Mouse (Mus musculus) heart, adult 2 months (tissue): ENCODE data around the gene Spindoc. TPM values are rescaled to one million over a fixed set of nuclear protein-coding genes. Genes with fewer than 3 reads are reported as not detected.

ENCODE experiments used
- DNase-seq, 2 experiments: peaks; one replicate each; pipeline ENCODE4 v3.0.0; 2021
- H3K27ac ChIP-seq: fragments of 200-600 bp; 2 replicates; pipeline ENCODE4 v1.8.1; 2022
- H3K27me3 ChIP-seq: fragments of 200-500 bp; 2 replicates; pipeline ENCODE4 v1.6.1; 2012; ENCODE audit warnings: mild to moderate bottlenecking, low read length, inconsistent platforms, mixed read lengths; ENCODE audit not compliant: control insufficient read depth, insufficient read depth
- H3K36me3 ChIP-seq: fragments of 200-500 bp; 2 replicates; pipeline ENCODE4 v1.6.1; 2012; ENCODE audit warnings: low read length, inconsistent platforms; ENCODE audit not compliant: control insufficient read depth, insufficient read depth
- H3K4me1 ChIP-seq: fragments of 200-500 bp; 2 replicates; pipeline ENCODE4 v1.6.1; 2011; ENCODE audit warnings: low read length; ENCODE audit not compliant: control insufficient read depth, insufficient read depth
- H3K4me3 ChIP-seq: fragments of 200-600 bp; 2 replicates; pipeline ENCODE4 v1.8.1; 2022
- H3K79me2 ChIP-seq: fragments of 200-500 bp; replicated peaks from 2 replicates; pipeline ENCODE4 v1.6.1; 2012; ENCODE audit warnings: mild to moderate bottlenecking, inconsistent platforms, low read length, moderate library complexity, mixed read lengths; ENCODE audit not compliant: control insufficient read depth, insufficient read depth
- H3K9ac ChIP-seq: fragments of 200-500 bp; 2 replicates; pipeline ENCODE4 v1.6.1; 2012; ENCODE audit warnings: low read depth, mild to moderate bottlenecking, control low read depth, inconsistent platforms, low read length, mixed read lengths
- CTCF ChIP-seq: fragments of 200-600 bp; IDR thresholded peaks from 2 replicates; pipeline ENCODE4 v1.8.1; 2022; ENCODE audit warnings: antibody characterized with exemption, mild to moderate bottlenecking, moderate library complexity
- EP300 ChIP-seq: fragments of 200-500 bp; IDR thresholded peaks from 2 replicates; pipeline ENCODE4 v1.6.1; 2011; ENCODE audit warnings: low read depth, low read length, control low read depth; ENCODE audit not compliant: insufficient read depth
- POLR2A ChIP-seq: fragments of 200-500 bp; IDR thresholded peaks from 2 replicates; pipeline ENCODE4 v1.6.1; 2011; ENCODE audit warnings: mild to moderate bottlenecking, low read depth, low read length, control low read depth; ENCODE audit not compliant: insufficient read depth
- WGBS: fragments of 180-500 bp; shearing (Covaris S2); methylation state at CpG from one replicate; pipeline ENCODE4 v1.1.7; 2018; 5-methylcytosine and 5-hydroxymethylcytosine counted together
- intact Hi-C: fragments of 180-260 bp; cut with DNase I; formaldehyde crosslinking; loops from one replicate; pipeline ENCODE4 v1.15.1; 2025
- long read RNA-seq: library from polyadenylated mRNA; stranded (forward); transcript quantifications from one replicate; pipeline ENCODE4 v2.0.0, GENCODE M21; 2021
- polyA plus RNA-seq: library from polyadenylated mRNA; depleted of rRNA; stranded (reverse); fragments of >200 nt; gene quantifications from 2 replicates; pipeline ENCODE4 v1.2.3, GENCODE M21; 2012; rRNA removed
- total RNA-seq, 2 experiments: library from RNA; stranded (reverse); gene quantifications; 2 replicates each; pipeline ENCODE4 v1.2.3; 2021

Gene Spindoc
- total RNA-seq (10 to 100 TPM; 11.6 to 14.0 TPM), polyA plus RNA-seq (12.4 and 13.4 TPM in 2 replicates)
- long read RNA-seq, partial matches to known transcripts, result 1 of 5 reads
- long read RNA-seq, other reads (novel, unspliced or antisense), result 0 of 5 reads

DNA sequence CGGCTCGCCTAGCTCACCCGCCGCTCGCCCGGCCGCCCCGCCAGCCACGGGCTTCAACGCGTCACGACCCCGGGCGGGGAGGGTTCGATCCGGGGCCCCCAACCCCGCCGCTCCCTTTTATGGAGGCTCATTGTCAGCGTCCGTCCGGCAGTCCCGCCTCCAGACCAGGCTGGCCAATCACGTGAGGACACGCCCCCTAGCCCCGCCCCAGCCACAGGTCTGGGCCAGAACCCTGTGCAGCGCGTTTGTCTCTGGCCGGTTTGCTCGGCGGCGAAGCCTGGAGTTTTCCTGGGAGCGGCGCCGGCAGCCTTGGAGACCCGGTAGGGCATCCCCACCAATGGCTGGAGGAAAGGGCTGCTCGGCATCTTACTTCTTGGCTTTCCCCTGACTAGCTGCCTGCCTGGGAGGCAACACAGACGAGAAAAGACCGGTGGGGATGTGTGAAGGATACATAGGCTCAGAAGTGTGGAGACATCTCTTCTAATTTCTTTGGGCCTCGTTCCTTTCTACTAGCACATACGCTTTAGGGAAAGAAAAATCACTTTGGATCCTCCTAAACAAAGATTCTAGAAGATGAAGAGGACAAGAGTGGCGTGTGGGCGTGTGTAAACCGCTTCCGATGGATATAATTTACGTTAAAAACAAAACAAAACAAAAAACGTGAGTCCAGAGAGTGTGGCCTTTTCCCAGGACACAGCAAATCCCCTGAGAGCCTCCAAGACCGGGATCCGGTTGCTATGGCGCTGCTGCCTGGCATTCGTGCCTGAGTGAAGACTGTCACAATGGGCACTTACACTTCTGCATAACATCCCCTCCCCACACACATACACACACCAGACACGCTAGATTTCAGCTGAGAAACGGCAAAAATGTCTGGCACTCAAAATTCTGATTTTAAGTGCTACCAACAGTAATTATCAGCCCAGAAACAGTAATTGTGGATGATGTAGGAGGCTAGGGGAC, at the start of gene Spindoc:
Gene Spindoc, minus strand, starts transcription at position 92 of the 963 bp plus-strand sequence.
- peak; percentile 98 to 100 for DNase-seq
- intact Hi-C loops, result loop anchor here (1.0 to 2.0 kb wide), 2 partner anchors 33 to 40 kb away; no protein-coding TSS in a partner anchor

DNA sequence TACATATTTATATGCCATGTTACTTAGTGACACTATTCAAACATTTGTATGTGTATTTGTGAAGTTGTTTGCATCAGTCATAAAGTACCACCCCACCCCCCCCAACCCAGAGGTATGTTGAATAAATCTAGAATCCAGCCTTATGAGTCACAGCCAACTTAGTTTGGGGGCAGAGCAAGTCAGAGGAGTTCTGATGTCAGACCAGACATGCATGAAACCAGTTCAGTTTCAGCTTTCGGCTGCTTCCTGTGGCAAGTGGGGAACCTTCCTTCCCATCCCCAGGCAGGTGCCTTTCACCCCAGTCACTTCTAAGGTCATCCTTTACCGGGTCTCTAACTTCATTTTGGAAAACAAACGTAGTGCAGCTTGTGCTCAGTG, 42.6 kb upstream of the Spindoc start:
- H3K79me2 ChIP-seq, result no peaks in the 10 kb centered on the region
- H3K36me3 ChIP-seq, result peaks cover 2% of the 10 kb centered on the region
- H3K9ac ChIP-seq, result no peak overlapping the region
- peaks cover 4% of the 10 kb centered on the region for H3K4me1 ChIP-seq
- H3K4me3 ChIP-seq, result no peak overlapping the region
- no peak overlapping the region for H3K27ac ChIP-seq
- no peak for DNase-seq
- TF ChIP-seq CTCF (no peak), POLR2A (no peak), EP300 (no peak)
- intact Hi-C loops, result no loop called here
- H3K27me3 ChIP-seq, result no peaks in the 10 kb centered on the region
- 37% methylated on average over 3 of the region's 3 CpGs for whole genome bisulfite sequencing

More for the DNA sequence above, at the start of gene Spindoc:
- H3K79me2 ChIP-seq, result peaks cover 4% of the 10 kb centered on the region; the same call in 1 of the 2 replicates
- no peaks in the 10 kb centered on the region; the same call in 1 of the 2 replicates for H3K36me3 ChIP-seq
- peak within 1 kb of the TSS; percentile 96 for H3K27ac ChIP-seq
- TF ChIP-seq EP300, result no peak
- TF ChIP-seq CTCF, result no peak
- TF ChIP-seq POLR2A, result peak; percentile 85
- 1% methylated on average over 52 of the region's 52 CpGs for WGBS
- peak within 1 kb of the TSS; percentile 99 for H3K4me3 ChIP-seq
- H3K4me1 ChIP-seq, result peaks cover 3% of the 10 kb centered on the region; the same call in 1 of the 2 replicates
- H3K9ac ChIP-seq, result peak within 1 kb of the TSS; percentile 93
- no peaks in the 10 kb centered on the region for H3K27me3 ChIP-seq

DNA sequence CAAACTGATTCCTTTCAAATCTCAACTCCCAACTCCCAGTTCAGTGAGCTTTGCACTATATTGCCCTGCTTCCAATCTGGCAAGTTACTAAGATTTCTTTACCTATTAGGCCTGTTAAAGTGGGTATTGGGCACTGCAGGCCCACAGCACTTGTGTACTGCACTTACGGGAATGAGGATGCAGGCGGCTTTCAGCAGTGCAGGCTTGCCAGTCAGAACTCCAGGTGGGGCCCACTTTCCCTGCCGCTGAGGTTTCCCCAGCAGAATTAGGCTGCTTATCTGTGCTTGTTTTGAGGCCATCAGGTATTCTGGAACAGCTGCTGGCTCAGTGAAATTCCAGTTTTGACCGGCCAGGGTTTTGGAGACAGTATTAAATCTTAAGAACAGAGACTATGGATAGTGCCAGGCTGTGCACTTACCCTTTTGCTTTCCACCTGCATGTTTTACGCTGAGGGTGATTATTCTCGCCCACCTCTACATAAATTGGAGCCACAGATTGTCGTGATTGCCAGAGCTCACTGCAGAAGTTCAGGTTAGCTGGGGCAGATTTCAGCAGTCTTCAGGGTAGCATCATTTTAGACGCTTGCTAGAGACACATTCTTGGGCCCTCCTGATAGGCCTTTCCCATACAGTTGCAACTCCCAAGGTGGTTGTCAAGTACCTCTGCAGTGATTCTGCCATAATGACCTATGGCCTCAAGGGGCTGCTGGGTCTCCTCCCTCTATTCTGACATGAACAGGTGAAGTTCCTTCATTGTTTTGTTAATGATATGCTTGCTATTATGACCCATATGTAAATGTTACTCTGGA, 42.0 kb upstream of the Spindoc start:
- 81% methylated on average over 8 of the region's 8 CpGs for WGBS
- H3K9ac ChIP-seq, result no peak overlapping the region
- H3K27me3 ChIP-seq, result no peaks in the 10 kb centered on the region
- TF ChIP-seq EP300, result no peak
- no peak for TF ChIP-seq CTCF
- no peak for TF ChIP-seq POLR2A
- H3K27ac ChIP-seq, result no peak overlapping the region
- H3K4me1 ChIP-seq, result peaks cover 4% of the 10 kb centered on the region
- H3K4me3 ChIP-seq, result no peak overlapping the region
- 0 out of 2 replicates have a peak, but pooled peaks cover 1% of the 10 kb centered on the region for H3K79me2 ChIP-seq
- peaks cover 2% of the 10 kb centered on the region for H3K36me3 ChIP-seq
- DNase-seq, result no peak
- intact Hi-C loops, result no loop called here

DNA sequence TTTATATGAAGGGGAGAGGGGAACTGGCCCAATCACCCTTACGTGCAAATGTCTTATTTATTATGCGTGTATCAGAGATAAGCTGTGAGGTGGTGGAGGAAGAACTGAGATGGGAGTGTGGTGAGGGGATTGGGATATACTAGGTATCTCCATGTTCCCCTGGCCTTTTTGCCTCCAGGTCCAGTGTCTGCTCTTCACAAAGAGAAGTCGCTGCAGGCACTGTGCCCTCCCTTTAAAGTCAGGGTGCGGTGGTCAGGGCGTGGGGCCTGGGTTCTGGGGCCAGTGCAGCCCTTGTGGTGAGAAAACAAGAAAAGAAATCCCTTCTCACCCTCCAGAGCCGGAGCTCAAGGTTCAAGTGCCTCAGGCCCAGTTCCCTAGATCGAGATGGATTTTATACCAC, 41.3 kb upstream of the Spindoc start:
- Histone ChIP-seq H3K79me2 (0 out of 2 replicates have a peak, but pooled peaks cover 1% of the 10 kb centered on the region), H3K27ac (no peak overlapping the region), H3K4me1 (peaks cover 6% of the 10 kb centered on the region), H3K9ac (no peak overlapping the region), H3K27me3 (no peaks in the 10 kb centered on the region), H3K36me3 (peaks cover 2% of the 10 kb centered on the region), H3K4me3 (no peak overlapping the region)
- 85% methylated on average over 7 of the region's 7 CpGs for WGBS
- no peak for DNase-seq
- TF ChIP-seq EP300, result no peak
- no peak for TF ChIP-seq CTCF
- TF ChIP-seq POLR2A, result no peak
- intact Hi-C loops, result no loop called here

DNA sequence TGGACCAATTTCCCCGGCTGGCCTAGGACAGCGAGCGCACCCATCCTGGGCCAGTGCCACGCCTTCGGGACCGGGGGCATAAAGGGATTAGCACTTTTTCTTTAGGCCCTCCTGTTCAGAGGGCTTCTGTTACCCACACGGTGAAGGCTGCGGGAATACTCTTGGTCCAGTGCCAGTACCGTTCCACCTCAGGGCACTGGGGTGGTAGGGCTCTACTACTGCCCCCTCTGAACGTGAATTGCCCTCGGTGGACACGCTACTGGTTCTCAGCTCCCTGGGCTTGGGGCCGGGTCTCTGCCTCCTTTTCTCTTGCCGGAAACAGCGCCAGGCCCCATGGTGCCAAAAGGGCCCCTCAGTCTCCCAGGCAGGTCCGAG, 40.8 kb upstream of the Spindoc start:
- WGBS, result 37% methylated on average over 16 of the region's 16 CpGs
- H3K9ac ChIP-seq, result peak overlapping the region; percentile 6
- H3K4me3 ChIP-seq, result peak overlapping the region; percentile 50; the same call in 1 of the 2 replicates
- peaks cover 7% of the 10 kb centered on the region for H3K4me1 ChIP-seq
- H3K79me2 ChIP-seq, result 0 out of 2 replicates have a peak, but pooled peaks cover 1% of the 10 kb centered on the region
- H3K36me3 ChIP-seq, result peaks cover 2% of the 10 kb centered on the region
- peak in 1 of 2 experiments; percentile 32 for DNase-seq
- H3K27me3 ChIP-seq, result no peaks in the 10 kb centered on the region
- H3K27ac ChIP-seq, result peak overlapping the region; percentile 67
- no peak for TF ChIP-seq EP300
- intact Hi-C loops, result no loop called here
